Mouse (Mus musculus) cerebellum, adult 2 months (tissue): ENCODE measurements at regions not wholly inside any gene's neighbourhood (a gene's known extent, or its start where the extent isn't known, plus 50 kb on each side); places are given as distances from the start of the nearest gene placed in this dataset.

Experiments used
- CTCF ChIP-seq: fragments of 200-500 bp; IDR thresholded peaks from 2 replicates; pipeline ENCODE4 v1.5.1; 2011; ENCODE audit warnings: low read depth, mild to moderate bottlenecking, control low read depth, low read length, moderate library complexity, borderline replicate concordance; ENCODE audit not compliant: insufficient read depth
- POLR2A ChIP-seq: fragments of 200-500 bp; IDR thresholded peaks from 2 replicates; pipeline ENCODE4 v1.6.1; 2011; ENCODE audit warnings: low read length, control low read depth, borderline replicate concordance; ENCODE audit not compliant: insufficient read depth

- TF ChIP-seq CTCF (no peak), POLR2A (no peak)
Measured at GRCm38 (mm10) chr17:83287381-83288142, 63.2 kb upstream of the Eml4 start.
